Mouse (Mus musculus): ENCODE data around the gene Sh3d21. TPM values are rescaled to one million over a fixed set of nuclear protein-coding genes. Genes with fewer than 3 reads are reported as not detected.

Sh3d21 gene
- polyA plus RNA-seq, 1 experiment from 2014 or later = 7.0 TPM

DNA sequence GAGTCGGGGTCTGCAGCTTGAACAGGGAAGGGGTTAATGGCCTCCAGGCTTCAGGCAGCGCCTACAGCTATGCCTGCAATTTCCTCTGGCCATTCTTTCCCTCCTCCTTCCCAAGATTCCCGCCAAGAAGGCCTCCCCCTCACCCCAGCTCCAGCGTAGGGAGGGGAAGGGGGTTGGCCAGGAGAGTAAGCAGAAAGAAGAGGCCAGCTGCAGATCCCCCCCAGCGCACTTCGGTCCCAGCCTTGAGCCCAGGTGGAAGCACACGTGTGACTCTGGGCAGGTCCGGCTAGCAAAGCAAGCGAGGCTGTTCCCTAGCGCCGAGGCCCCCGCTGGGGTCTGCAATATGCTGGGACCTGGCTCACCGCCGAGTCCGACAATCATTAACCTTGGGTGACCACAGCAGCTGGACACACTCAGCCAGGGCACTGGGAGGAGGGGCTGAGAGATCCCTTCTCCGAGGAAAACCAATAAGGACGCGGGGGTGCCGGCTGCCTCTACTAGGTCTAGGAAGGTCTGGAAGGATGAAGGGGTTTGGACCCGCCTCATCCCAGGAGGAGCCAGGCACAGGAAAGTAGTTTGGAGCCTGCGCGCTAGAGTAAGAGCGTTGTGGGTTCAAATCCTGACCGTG, 15.6 kb downstream of the Sh3d21 start, which contains the start of gene Eva1b:
Gene Eva1b (plus strand): TSS at position 212 of the 628 bp plus-strand sequence.
- peak; percentile 95 for DNase-seq
- peaks cover 18% of the 10 kb centered on the region for H3K36me3 ChIP-seq (ENCODE audit: insufficient read depth)
- peak within 1 kb of the TSS; percentile 92 for H3K4me2 ChIP-seq
- H3K27me3 ChIP-seq (ENCODE audit: insufficient read depth, low read length) = no peaks in the 10 kb centered on the region
- no peaks in the 10 kb centered on the region for H3K9me3 ChIP-seq (ENCODE audit: low read depth, low read length)
- H3K4me3 ChIP-seq (ENCODE audit: low read depth, low read length) = peak within 1 kb of the TSS; percentile 71
- TF ChIP-seq CTCF (IDR thresholded peaks at IDR 0.05; ENCODE audit: low read depth) = no peak
- peak within 1 kb of the TSS; percentile 76 for H3K9ac ChIP-seq
- under 1% methylated on average over 24 of the region's 24 CpGs for WGBS
- H3K27ac ChIP-seq (ENCODE audit: low read depth) = peak within 1 kb of the TSS; percentile 93
- peak; percentile 84 for ATAC-seq (ENCODE audit: insufficient read depth)
- peaks cover 10% of the 10 kb centered on the region for H3K4me1 ChIP-seq (ENCODE audit: insufficient read depth)

DNA sequence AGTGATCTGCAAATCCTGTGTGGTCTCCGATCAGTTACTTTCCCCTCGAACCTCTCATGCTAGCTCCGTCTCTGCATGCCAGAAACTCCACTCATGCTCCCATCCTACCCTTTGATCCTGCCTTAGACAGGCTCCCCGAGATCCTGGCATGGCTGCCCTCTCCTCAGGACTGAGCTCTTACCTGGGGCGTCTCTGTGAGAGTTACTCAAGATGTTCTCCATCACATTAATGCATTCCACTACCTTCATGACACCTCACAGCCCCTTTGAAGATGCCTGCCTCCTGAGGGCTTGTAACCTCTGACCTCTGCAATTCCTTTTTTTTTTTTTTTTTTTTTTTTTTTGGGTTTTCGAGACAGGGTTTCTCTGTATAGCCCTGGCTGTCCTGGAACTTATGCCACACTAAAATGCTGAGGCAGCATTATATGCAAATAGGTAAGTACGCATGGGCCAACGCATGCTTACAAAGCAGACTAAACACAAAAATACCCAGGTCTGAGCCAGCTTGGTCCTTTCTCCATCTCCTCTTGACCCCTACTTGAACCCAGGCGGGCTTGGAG, 16.2 kb downstream of the Sh3d21 start:
- TF ChIP-seq CTCF (IDR thresholded peaks at IDR 0.05; ENCODE audit: low read depth) = no peak
- no peaks in the 10 kb centered on the region for H3K27me3 ChIP-seq (ENCODE audit: insufficient read depth, low read length)
- peaks cover 16% of the 10 kb centered on the region for H3K36me3 ChIP-seq (ENCODE audit: insufficient read depth)
- DNase-seq (no peak), ATAC-seq (ENCODE audit: insufficient read depth) (no peak)
- WGBS = 21% methylated on average over 9 of the region's 9 CpGs
- no peaks in the 10 kb centered on the region for H3K9me3 ChIP-seq (ENCODE audit: low read depth, low read length)
- H3K27ac ChIP-seq (ENCODE audit: low read depth) = peak overlapping the region; percentile 93
- peak overlapping the region; percentile 71 for H3K4me3 ChIP-seq (ENCODE audit: low read depth, low read length)
- peaks cover 10% of the 10 kb centered on the region for H3K4me1 ChIP-seq (ENCODE audit: insufficient read depth)
- H3K9ac ChIP-seq = 0 out of 2 replicates have a peak overlapping the region, but pooled peaks have one; percentile 17
- H3K4me2 ChIP-seq = peak overlapping the region; percentile 92

DNA sequence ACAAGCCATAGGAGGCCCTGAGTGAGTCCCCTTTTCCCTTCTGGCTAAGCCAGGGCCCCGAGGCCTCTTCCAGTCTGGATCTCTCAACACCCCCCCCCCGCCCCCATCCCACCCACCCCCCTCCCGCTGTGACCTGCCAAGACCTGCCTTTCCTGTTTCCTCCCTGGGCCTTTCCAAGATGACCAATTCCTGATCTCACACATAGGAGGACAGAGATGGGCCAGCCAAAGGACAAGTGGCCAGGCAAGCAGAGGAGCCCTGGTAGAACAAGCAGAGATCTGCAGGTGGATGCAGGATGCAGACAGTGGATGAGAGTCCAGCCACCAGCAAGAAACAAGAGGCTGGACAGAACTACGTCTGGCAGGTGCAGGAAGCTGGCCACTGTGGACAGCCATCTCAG, 17.9 kb downstream of the Sh3d21 start:
- 17% methylated on average over 4 of the region's 4 CpGs for WGBS
- H3K27me3 ChIP-seq (ENCODE audit: insufficient read depth, low read length) = no peaks in the 10 kb centered on the region
- peaks cover 6% of the 10 kb centered on the region for H3K4me1 ChIP-seq (ENCODE audit: insufficient read depth)

DNA sequence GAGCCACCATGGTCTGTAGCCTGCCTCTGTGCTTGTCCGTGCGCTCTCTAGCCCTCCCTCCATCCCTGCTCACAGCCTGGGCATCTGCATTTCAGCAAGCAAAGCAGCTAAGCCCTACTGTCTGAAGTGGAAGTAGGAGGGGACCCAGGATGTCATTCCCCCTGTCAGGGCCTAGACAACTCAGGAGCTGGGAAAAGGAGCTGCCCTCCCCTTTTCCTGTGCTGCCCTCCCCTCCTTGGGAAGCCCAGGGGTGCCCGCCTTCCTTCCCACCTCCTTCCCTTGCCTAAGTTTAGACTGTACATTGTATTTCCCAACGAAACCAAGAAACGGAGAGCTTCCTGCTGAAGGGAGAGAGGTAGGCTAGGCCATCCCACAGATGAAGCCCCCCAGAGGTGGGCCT, 22.3 kb downstream of the Sh3d21 start:
- Histone ChIP-seq H3K4me3 (ENCODE audit: low read depth, low read length) (no peak overlapping the region), H3K9me3 (ENCODE audit: low read depth, low read length) (no peaks in the 10 kb centered on the region), H3K4me1 (ENCODE audit: insufficient read depth) (no peaks in the 10 kb centered on the region), H3K9ac (no peak overlapping the region; the same call in 1 of the 2 replicates), H3K27me3 (ENCODE audit: insufficient read depth, low read length) (no peaks in the 10 kb centered on the region), H3K27ac (ENCODE audit: low read depth) (no peak overlapping the region; the same call in 1 of the 2 replicates), H3K36me3 (ENCODE audit: insufficient read depth) (peaks cover 49% of the 10 kb centered on the region), H3K4me2 (no peak overlapping the region)
- TF ChIP-seq CTCF (IDR thresholded peaks at IDR 0.05; ENCODE audit: low read depth) = no peak
- DNase-seq (no peak), ATAC-seq (ENCODE audit: insufficient read depth) (no peak)
- 76% methylated on average over 5 of the region's 5 CpGs for WGBS

More for the DNA sequence above, 17.9 kb downstream of the Sh3d21 start:
- no peak overlapping the region for H3K4me2 ChIP-seq
- no peak overlapping the region for H3K27ac ChIP-seq (ENCODE audit: low read depth)
- ATAC-seq (ENCODE audit: insufficient read depth) = no peak
- peaks cover 13% of the 10 kb centered on the region for H3K36me3 ChIP-seq (ENCODE audit: insufficient read depth)
- H3K9me3 ChIP-seq (ENCODE audit: low read depth, low read length) = no peaks in the 10 kb centered on the region
- no peak overlapping the region for H3K9ac ChIP-seq
- DNase-seq = no peak
- no peak for TF ChIP-seq CTCF (IDR thresholded peaks at IDR 0.05; ENCODE audit: low read depth)
- no peak overlapping the region for H3K4me3 ChIP-seq (ENCODE audit: low read depth, low read length)

- no peak for ATAC-seq (ENCODE audit: insufficient read depth)
- Histone ChIP-seq H3K9ac (no peak overlapping the region), H3K36me3 (ENCODE audit: insufficient read depth) (peaks cover 68% of the 10 kb centered on the region), H3K27me3 (ENCODE audit: insufficient read depth, low read length) (no peaks in the 10 kb centered on the region), H3K4me2 (no peak overlapping the region), H3K4me3 (ENCODE audit: low read depth, low read length) (no peak overlapping the region), H3K4me1 (ENCODE audit: insufficient read depth) (peaks cover 8% of the 10 kb centered on the region), H3K27ac (ENCODE audit: low read depth) (no peak overlapping the region), H3K9me3 (ENCODE audit: low read depth, low read length) (no peaks in the 10 kb centered on the region)
- no peak for TF ChIP-seq CTCF (IDR thresholded peaks at IDR 0.05; ENCODE audit: low read depth)
- 83% methylated on average over 4 of the region's 4 CpGs for WGBS
- no peak for DNase-seq
Observed at GRCm38 (mm10) chr4:126137773-126138172, 25.5 kb downstream of the Sh3d21 start.

DNA sequence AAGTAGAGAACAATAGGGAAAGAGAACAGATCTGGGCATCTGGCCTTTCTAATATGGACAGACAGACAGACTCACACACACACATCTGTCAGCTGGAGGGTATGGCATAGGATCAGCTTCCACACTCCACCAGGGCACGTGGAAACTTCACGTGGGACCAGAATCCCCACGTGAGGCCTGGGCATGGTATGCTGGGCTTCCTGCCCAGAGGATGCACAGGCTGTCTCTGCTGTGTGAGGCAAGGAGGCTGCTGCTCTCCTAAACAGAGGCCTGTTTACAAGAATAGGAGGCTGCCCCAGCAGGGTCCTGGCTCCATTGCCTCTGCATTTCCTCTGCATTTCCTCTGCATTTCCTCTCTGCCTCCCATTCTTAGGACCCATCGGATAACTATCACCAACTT, 28.7 kb downstream of the Sh3d21 start:
- ATAC-seq (ENCODE audit: insufficient read depth) (no peak), DNase-seq (no peak)
- no peak overlapping the region; the same call in 1 of the 2 replicates for H3K9ac ChIP-seq
- peaks cover 57% of the 10 kb centered on the region for H3K36me3 ChIP-seq (ENCODE audit: insufficient read depth)
- no peaks in the 10 kb centered on the region for H3K9me3 ChIP-seq (ENCODE audit: low read depth, low read length)
- H3K27ac ChIP-seq (ENCODE audit: low read depth) = peak overlapping the region; percentile 16; the same call in 1 of the 2 replicates
- TF ChIP-seq CTCF (IDR thresholded peaks at IDR 0.05; ENCODE audit: low read depth) = no peak
- no peak overlapping the region for H3K4me2 ChIP-seq
- no peaks in the 10 kb centered on the region for H3K27me3 ChIP-seq (ENCODE audit: insufficient read depth, low read length)
- H3K4me1 ChIP-seq (ENCODE audit: insufficient read depth) = peaks cover 39% of the 10 kb centered on the region
- 67% methylated on average over 4 of the region's 4 CpGs for WGBS
- no peak overlapping the region for H3K4me3 ChIP-seq (ENCODE audit: low read depth, low read length)

DNA sequence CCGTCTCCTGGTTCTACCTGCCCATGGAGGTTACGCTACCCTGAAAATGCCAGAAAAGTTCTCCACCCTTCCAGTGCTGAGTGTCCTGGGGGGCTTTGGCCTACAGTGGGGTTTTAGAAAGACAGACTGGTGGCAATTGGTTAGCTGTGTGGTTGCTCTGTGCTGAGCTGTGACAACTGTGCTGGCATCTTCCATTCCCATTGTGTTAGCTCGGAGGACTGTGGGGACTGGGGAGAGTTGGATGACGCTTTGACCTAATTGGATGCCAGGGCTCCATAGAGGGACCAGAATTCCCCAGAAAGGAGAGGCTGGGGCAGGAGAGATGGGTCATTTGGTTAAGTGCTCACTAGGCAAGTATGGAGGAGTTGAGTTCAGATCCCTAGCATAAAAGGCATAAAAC, 29.1 kb downstream of the Sh3d21 start:
- WGBS = 86% methylated on average over 4 of the region's 4 CpGs
- no peak for TF ChIP-seq CTCF (IDR thresholded peaks at IDR 0.05; ENCODE audit: low read depth)
- H3K36me3 ChIP-seq (ENCODE audit: insufficient read depth) = peaks cover 57% of the 10 kb centered on the region

More for the DNA sequence above, 29.1 kb downstream of the Sh3d21 start:
- no peak for ATAC-seq (ENCODE audit: insufficient read depth)
- no peaks in the 10 kb centered on the region for H3K9me3 ChIP-seq (ENCODE audit: low read depth, low read length)
- H3K4me1 ChIP-seq (ENCODE audit: insufficient read depth) = peaks cover 42% of the 10 kb centered on the region
- no peaks in the 10 kb centered on the region for H3K27me3 ChIP-seq (ENCODE audit: insufficient read depth, low read length)
- no peak overlapping the region for H3K4me2 ChIP-seq
- peak overlapping the region; percentile 16; the same call in 1 of the 2 replicates for H3K27ac ChIP-seq (ENCODE audit: low read depth)
- H3K4me3 ChIP-seq (ENCODE audit: low read depth, low read length) = no peak overlapping the region
- H3K9ac ChIP-seq = no peak overlapping the region
- DNase-seq = no peak

Measured in lung, embryonic 14.5 days (tissue).